ENCODE assay signal across 12 mouse cellular contexts in genomic region chr15:99083867-99084557, GRCm38 (mm10). TPM values are rescaled to one million over a fixed set of nuclear protein-coding genes. Genes with fewer than 3 reads are reported as not detected.
A peak's percentile ranks its signal among the peaks of the same experiment; 100 is the strongest.
DNase-seq lines count a peak whose midpoint lies in the region; ATAC-seq and TF ChIP-seq lines count a peak whose summit lies in the region.
"Had no signal": no experiment of that assay in that cellular context is flagged by ENCODE, and none has a peak within 500 bp of the region (broad histone marks: within the 10 kb centered on the region; RNA-seq: fewer than 3 reads in every experiment).

No protein-coding gene starts in this region.

- 0 out of 2 replicates have a peak, but pooled peaks cover 4% of the 10 kb centered on the region for H3K4me1 ChIP-seq in heart, embryonic 16.5 days (ENCODE audit: control insufficient read depth, insufficient read depth, low read length)
- peaks cover 2% of the 10 kb centered on the region for H3K4me1 ChIP-seq in ES-Bruce4 (ENCODE audit: control insufficient read depth, insufficient read depth, low read length)
- H3K4me1 ChIP-seq in embryonic facial prominence, embryonic 12.5 days = peaks cover 20% of the 10 kb centered on the region; the same call in 1 of the 2 replicates

- TF ChIP-seq EP300 in ES-Bruce4 (IDR thresholded peaks at IDR 0.05; ENCODE audit: insufficient read depth, low read depth, low read length) = no peak

- 0 out of 2 replicates have a peak overlapping the region, but pooled peaks have one; percentile 7 for H3K4me2 ChIP-seq in heart, embryonic 16.5 days (ENCODE audit: low read depth, low read length)
- H3K4me2 ChIP-seq in embryonic facial prominence, embryonic 12.5 days (replicated peaks) = 0 out of 2 replicates have a peak overlapping the region, but pooled peaks have one; percentile 5

- intact Hi-C loops in heart, postnatal 14 days (cut with DNase I) = loop anchor here (5.0 kb wide), 2 partner anchors 113 to 183 kb away; no protein-coding TSS in a partner anchor

- ATAC-seq in heart, embryonic 16.5 days (replicated peaks; ENCODE audit: extremely low read depth, insufficient read depth, low FRiP score) = no peak
- no peak for ATAC-seq in embryonic facial prominence, embryonic 12.5 days (ENCODE audit: insufficient number of reproducible peaks, insufficient read depth, low FRiP score, low TSS enrichment)

- peaks cover 25% of the 10 kb centered on the region for H3K36me3 ChIP-seq in heart, embryonic 16.5 days (ENCODE audit: control insufficient read depth, insufficient read depth)
- H3K36me3 ChIP-seq in ES-Bruce4 (ENCODE audit: control insufficient read depth, insufficient read depth, low read length, poor library complexity, severe bottlenecking) = peaks cover 15% of the 10 kb centered on the region
- H3K36me3 ChIP-seq in embryonic facial prominence, embryonic 12.5 days = peaks cover 32% of the 10 kb centered on the region

- TF ChIP-seq POLR2A in ES-Bruce4 (IDR thresholded peaks at IDR 0.05; ENCODE audit: insufficient read depth, low read length) = no peak

- no peaks in the 10 kb centered on the region for H3K9me3 ChIP-seq in heart, embryonic 16.5 days (replicated peaks; ENCODE audit: control insufficient read depth, low read length)
- no peaks in the 10 kb centered on the region for H3K9me3 ChIP-seq in ES-Bruce4 (replicated peaks; ENCODE audit: control insufficient read depth, insufficient read depth, low read length, poor library complexity, severe bottlenecking)
- no peaks in the 10 kb centered on the region for H3K9me3 ChIP-seq in embryonic facial prominence, embryonic 12.5 days

- no peak for DNase-seq in heart, postnatal 14 days
- DNase-seq in kidney, postnatal 4 days = peak; percentile 31 to 58
- no peak for DNase-seq in frontal cortex, postnatal 25 days (ENCODE audit: low spot score in 2 of 2)
- no peak for DNase-seq in urinary bladder, postnatal 14 days (ENCODE audit: low spot score)
- DNase-seq in Muller cell, postnatal 12 days (ENCODE audit: inconsistent ontology term) = no peak
- DNase-seq: gastrocnemius, adult 2 months; layer of hippocampus, postnatal 36 days had no signal

- TF ChIP-seq CTCF in ES-Bruce4 (IDR thresholded peaks at IDR 0.05; ENCODE audit: low read depth, low read length) = no peak

- H3K4me3 ChIP-seq in heart, embryonic 16.5 days (ENCODE audit: low read length) = no peak overlapping the region
- no peak overlapping the region for H3K4me3 ChIP-seq in ES-Bruce4 (ENCODE audit: low read depth, low read length)
- no peak overlapping the region for H3K4me3 ChIP-seq in embryonic facial prominence, embryonic 12.5 days
- H3K4me3 ChIP-seq: gastrocnemius, adult 2 months had no signal

- H3K27me3 ChIP-seq in heart, embryonic 16.5 days (ENCODE audit: control insufficient read depth, insufficient read depth, low read length) = peaks cover 46% of the 10 kb centered on the region
- no peaks in the 10 kb centered on the region for H3K27me3 ChIP-seq in ES-Bruce4 (ENCODE audit: control insufficient read depth, insufficient read depth, low read length, poor library complexity, severe bottlenecking)
- H3K27me3 ChIP-seq in embryonic facial prominence, embryonic 12.5 days = peaks cover 56% of the 10 kb centered on the region

- H3K27ac ChIP-seq in heart, embryonic 16.5 days (ENCODE audit: low read length) = no peak overlapping the region
- no peak overlapping the region for H3K27ac ChIP-seq in ES-Bruce4 (ENCODE audit: insufficient read depth, low read length)
- no peak overlapping the region for H3K27ac ChIP-seq in embryonic facial prominence, embryonic 12.5 days
- H3K27ac ChIP-seq: gastrocnemius, adult 2 months had no signal

- H3K9ac ChIP-seq in heart, embryonic 16.5 days (ENCODE audit: low read length) = no peak overlapping the region
- H3K9ac ChIP-seq in ES-Bruce4 (ENCODE audit: low read depth, poor library complexity, severe bottlenecking) = peak overlapping the region; percentile 14; the same call in 1 of the 2 replicates
- no peak overlapping the region for H3K9ac ChIP-seq in embryonic facial prominence, embryonic 12.5 days

- WGBS in heart, embryonic 16.5 days = 14% methylated on average over 11 of the region's 11 CpGs
- WGBS in embryonic facial prominence, embryonic 12.5 days = 7% methylated on average over 11 of the region's 11 CpGs

RNA-seq across cellular contexts. Expression of gene C1ql4, which starts 3.6 kb away (rescaled TPM):
- polyA plus RNA-seq in heart, embryonic 16.5 days (2015; fragmentation: Nextera tagmentation; extraction: Ambion mirVana) = 0.12 and 0.16 TPM in 2 replicates
- not detected for total RNA-seq in heart, postnatal 14 days (2021)
- 0.96 TPM in 1 of 2 replicates, not detected in the other for polyA plus RNA-seq in ES-Bruce4 (2011; ENCODE audit: insufficient read depth, insufficient read length, low read depth, missing spikeins)
- polyA plus RNA-seq in embryonic facial prominence, embryonic 12.5 days (2016; fragmentation: Nextera tagmentation; extraction: Ambion mirVana) = 0.42 and 0.46 TPM in 2 replicates
- total RNA-seq: adrenal gland, postnatal 25 days; common myeloid progenitor, adult 5-6 weeks; gastrocnemius, adult 2 months had no signal

RNA-seq across cellular contexts. Expression of gene Dnajc22, which starts 9.0 kb away (rescaled TPM):
- 0.43 and 0.52 TPM in 2 replicates for polyA plus RNA-seq in heart, embryonic 16.5 days (2015; fragmentation: Nextera tagmentation; extraction: Ambion mirVana)
- total RNA-seq in heart, postnatal 14 days (2021) = under 1 TPM; 0.27 to 0.45 TPM
- 5.0 and 5.4 TPM in 2 replicates for polyA plus RNA-seq in ES-Bruce4 (2011; ENCODE audit: insufficient read depth, insufficient read length, low read depth, missing spikeins)
- polyA plus RNA-seq in embryonic facial prominence, embryonic 12.5 days (2016; fragmentation: Nextera tagmentation; extraction: Ambion mirVana) = 0.70 and 0.75 TPM in 2 replicates
- total RNA-seq: common myeloid progenitor, adult 5-6 weeks; gastrocnemius, adult 2 months had no signal

RNA-seq across cellular contexts. Expression of gene Troap, which starts 9.6 kb away (rescaled TPM):
- polyA plus RNA-seq in heart, embryonic 16.5 days (2015; fragmentation: Nextera tagmentation; extraction: Ambion mirVana) = 27.8 and 29.4 TPM in 2 replicates
- 1 to 10 TPM; 2.1 to 2.2 TPM for total RNA-seq in heart, postnatal 14 days (2021)
- polyA plus RNA-seq in ES-Bruce4 (2011; ENCODE audit: insufficient read depth, insufficient read length, low read depth, missing spikeins) = 43.3 and 46.5 TPM in 2 replicates
- polyA plus RNA-seq in embryonic facial prominence, embryonic 12.5 days (2016; fragmentation: Nextera tagmentation; extraction: Ambion mirVana) = 38.5 and 39.0 TPM in 2 replicates
- total RNA-seq: gastrocnemius, adult 2 months had no signal

RNA-seq across cellular contexts. Expression of gene Prph, which starts 29.0 kb away (rescaled TPM):
- polyA plus RNA-seq in heart, embryonic 16.5 days (2015; fragmentation: Nextera tagmentation; extraction: Ambion mirVana) = 1.4 and 2.4 TPM in 2 replicates
- under 1 TPM; 0.44 to 0.86 TPM for total RNA-seq in heart, postnatal 14 days (2021)
- polyA plus RNA-seq in ES-Bruce4 (2011; ENCODE audit: insufficient read depth, insufficient read length, low read depth, missing spikeins) = 8.0 and 11.5 TPM in 2 replicates
- polyA plus RNA-seq in embryonic facial prominence, embryonic 12.5 days (2016; fragmentation: Nextera tagmentation; extraction: Ambion mirVana) = 35.6 and 50.9 TPM in 2 replicates
- total RNA-seq: common myeloid progenitor, adult 5-6 weeks had no signal

RNA-seq across cellular contexts. Expression of gene Spats2, which starts 41.7 kb away (rescaled TPM):
- 25.3 and 25.5 TPM in 2 replicates for polyA plus RNA-seq in heart, embryonic 16.5 days (2015; fragmentation: Nextera tagmentation; extraction: Ambion mirVana)
- total RNA-seq in heart, postnatal 14 days (2021) = 10 to 100 TPM; 11.4 to 12.3 TPM
- polyA plus RNA-seq in ES-Bruce4 (2011; ENCODE audit: insufficient read depth, insufficient read length, low read depth, missing spikeins) = 60.7 and 65.1 TPM in 2 replicates
- 69.4 and 73.4 TPM in 2 replicates for polyA plus RNA-seq in embryonic facial prominence, embryonic 12.5 days (2016; fragmentation: Nextera tagmentation; extraction: Ambion mirVana)

Comparison
In these comparisons a context has a peak if more than half of its experiments do, and no peak if none do; other contexts are left out.
1. DNase-seq: peak in kidney, postnatal 4 days (2 of 2); none in heart, postnatal 14 days (0 of 2), frontal cortex, postnatal 25 days (0 of 2), urinary bladder, postnatal 14 days (single experiment) and Muller cell, postnatal 12 days (single experiment).